ENCODE assay signal across 20 mouse cellular contexts in genomic region chr7:67039861-67040260, GRCm38 (mm10).
DNase-seq lines count a peak whose midpoint lies in the region; ATAC-seq and TF ChIP-seq lines count a peak whose summit lies in the region.
"Had no signal": no experiment of that assay in that cellular context is flagged by ENCODE, and none has a peak within 500 bp of the region (broad histone marks: within the 10 kb centered on the region; RNA-seq: fewer than 3 reads in every experiment).

No protein-coding gene starts in this region.

- H3K27me3 ChIP-seq in heart, embryonic 11.5 days (ENCODE audit: control insufficient read depth, insufficient read depth, low read length): no peaks in the 10 kb centered on the region; the same call in 1 of the 2 replicates
- H3K27me3 ChIP-seq in kidney, adult 2 months (replicated peaks; ENCODE audit: control insufficient read depth, insufficient read depth, low read length): no peaks in the 10 kb centered on the region
- no peaks in the 10 kb centered on the region for H3K27me3 ChIP-seq in lung, embryonic 15.5 days
- no peaks in the 10 kb centered on the region for H3K27me3 ChIP-seq in forebrain, embryonic 15.5 days
- H3K27me3 ChIP-seq: embryonic facial prominence, embryonic 12.5 days; forebrain, embryonic 13.5 days; liver, embryonic 13.5 days; neural tube, embryonic 15.5 days; stomach, embryonic 15.5 days had no signal

- no peak overlapping the region for H3K4me3 ChIP-seq in heart, embryonic 11.5 days (ENCODE audit: low read depth, low read length)
- H3K4me3 ChIP-seq in kidney, adult 2 months (ENCODE audit: insufficient read depth, low read depth, low read length): no peak overlapping the region
- no peak overlapping the region for H3K4me3 ChIP-seq in lung, embryonic 15.5 days
- H3K4me3 ChIP-seq in forebrain, embryonic 15.5 days: no peak overlapping the region
- H3K4me3 ChIP-seq: embryonic facial prominence, embryonic 12.5 days; erythroblast, embryonic 14.5 days; forebrain, embryonic 13.5 days; liver, embryonic 13.5 days; neural tube, embryonic 15.5 days; stomach, embryonic 15.5 days had no signal

- ATAC-seq in heart, embryonic 11.5 days (replicated peaks; ENCODE audit: insufficient number of reproducible peaks, low FRiP score, low TSS enrichment): no peak
- ATAC-seq in lung, embryonic 15.5 days (ENCODE audit: borderline replicate concordance, extremely low read depth, low FRiP score, low TSS enrichment): no peak
- ATAC-seq in forebrain, embryonic 15.5 days (replicated peaks): no peak
- ATAC-seq: forebrain, embryonic 13.5 days; midbrain, embryonic 16.5 days had no signal

- peak; percentile 31 to 38 for DNase-seq in heart, adult 9 months (ENCODE audit: low spot score in 2 of 2)
- DNase-seq in kidney, adult 2 months: peak; percentile 57
- DNase-seq in kidney, postnatal 10 days: no peak
- DNase-seq in lung, postnatal 14 days: no peak
- DNase-seq: adrenal gland, postnatal 25 days; B cell, adult 2 months; cerebellum, adult 11 months; cerebellum, postnatal 10 days; liver, embryonic 13.5 days; right cerebral cortex, postnatal 14 days; thymus, adult 2 months had no signal

- no peak for TF ChIP-seq CTCF in kidney, adult 2 months (conservative IDR thresholded peaks at IDR 0.05; ENCODE audit: insufficient read depth, insufficient read length, low read depth, low read length)

- WGBS in heart, embryonic 11.5 days (ENCODE audit: insufficient replicate concordance): 56% methylated on average over 8 of the region's 8 CpGs
- WGBS in kidney, adult 2 months: 30% methylated on average over 8 of the region's 8 CpGs
- 36% methylated on average over 8 of the region's 8 CpGs for WGBS in lung, embryonic 15.5 days
- 78% methylated on average over 8 of the region's 8 CpGs for WGBS in forebrain, embryonic 15.5 days

- H3K9me3 ChIP-seq in heart, embryonic 11.5 days (replicated peaks; ENCODE audit: control insufficient read depth, low read length): 0 out of 2 replicates have a peak, but pooled peaks cover 2% of the 10 kb centered on the region
- no peaks in the 10 kb centered on the region for H3K9me3 ChIP-seq in lung, embryonic 15.5 days
- no peaks in the 10 kb centered on the region for H3K9me3 ChIP-seq in forebrain, embryonic 15.5 days
- H3K9me3 ChIP-seq: embryonic facial prominence, embryonic 12.5 days; forebrain, embryonic 13.5 days; liver, embryonic 13.5 days; neural tube, embryonic 15.5 days; stomach, embryonic 15.5 days had no signal

- no peak overlapping the region for H3K4me2 ChIP-seq in heart, embryonic 11.5 days
- no peak overlapping the region for H3K4me2 ChIP-seq in lung, embryonic 15.5 days
- H3K4me2 ChIP-seq in forebrain, embryonic 15.5 days (replicated peaks): no peak overlapping the region
- H3K4me2 ChIP-seq: embryonic facial prominence, embryonic 12.5 days; forebrain, embryonic 13.5 days; liver, embryonic 13.5 days; neural tube, embryonic 15.5 days; stomach, embryonic 15.5 days had no signal

- H3K9ac ChIP-seq in heart, embryonic 11.5 days (ENCODE audit: low read depth, low read length): no peak overlapping the region
- H3K9ac ChIP-seq in lung, embryonic 15.5 days: no peak overlapping the region
- no peak overlapping the region for H3K9ac ChIP-seq in forebrain, embryonic 15.5 days (replicated peaks)
- H3K9ac ChIP-seq: embryonic facial prominence, embryonic 12.5 days; forebrain, embryonic 13.5 days; liver, embryonic 13.5 days; neural tube, embryonic 15.5 days; stomach, embryonic 15.5 days had no signal

- H3K27ac ChIP-seq in heart, embryonic 11.5 days (ENCODE audit: low read depth, low read length): no peak overlapping the region
- H3K27ac ChIP-seq in kidney, adult 2 months (ENCODE audit: insufficient read depth, low read depth, low read length): no peak overlapping the region
- 0 out of 2 replicates have a peak overlapping the region, but pooled peaks have one; percentile 37 for H3K27ac ChIP-seq in lung, embryonic 15.5 days
- H3K27ac ChIP-seq in forebrain, embryonic 15.5 days (replicated peaks): no peak overlapping the region
- H3K27ac ChIP-seq: embryonic facial prominence, embryonic 12.5 days; forebrain, embryonic 13.5 days; liver, embryonic 13.5 days; neural tube, embryonic 15.5 days; stomach, embryonic 15.5 days had no signal

- H3K36me3 ChIP-seq in heart, embryonic 11.5 days (ENCODE audit: control insufficient read depth, insufficient read depth, low read length): no peaks in the 10 kb centered on the region
- no peaks in the 10 kb centered on the region for H3K36me3 ChIP-seq in kidney, adult 2 months (ENCODE audit: control insufficient read depth, insufficient read depth, low read length)
- H3K36me3 ChIP-seq in lung, embryonic 15.5 days: no peaks in the 10 kb centered on the region
- no peaks in the 10 kb centered on the region for H3K36me3 ChIP-seq in forebrain, embryonic 15.5 days
- H3K36me3 ChIP-seq: embryonic facial prominence, embryonic 12.5 days; liver, embryonic 13.5 days; neural tube, embryonic 15.5 days; stomach, embryonic 15.5 days had no signal

- H3K4me1 ChIP-seq in heart, embryonic 11.5 days (ENCODE audit: control insufficient read depth, insufficient read depth, low read length): no peaks in the 10 kb centered on the region
- no peaks in the 10 kb centered on the region for H3K4me1 ChIP-seq in kidney, adult 2 months (ENCODE audit: control insufficient read depth, insufficient read depth, low read length)
- H3K4me1 ChIP-seq in lung, embryonic 15.5 days: peaks cover 18% of the 10 kb centered on the region
- H3K4me1 ChIP-seq in forebrain, embryonic 15.5 days: no peaks in the 10 kb centered on the region
- H3K4me1 ChIP-seq: embryonic facial prominence, embryonic 12.5 days; forebrain, embryonic 13.5 days; liver, embryonic 13.5 days; neural tube, embryonic 15.5 days had no signal

- TF ChIP-seq POLR2A in kidney, adult 2 months (IDR thresholded peaks at IDR 0.05; ENCODE audit: low read depth, low read length): no peak

Comparison
In these comparisons a context has a peak if more than half of its experiments do, and no peak if none do; other contexts are left out.
1. DNase-seq: peak in heart, adult 9 months (2 of 2) and kidney, adult 2 months (single experiment); none in kidney, postnatal 10 days (single experiment) and lung, postnatal 14 days (single experiment).